Mouse (Mus musculus): ENCODE results near the gene Neu1.
A peak's percentile ranks its signal among the peaks of the same experiment; 100 is the strongest.
"Not testable (repeated sequence)": the region's sequence is repeated elsewhere in the genome, so short reads cannot be mapped to it uniquely, and the experiment has no call there.

Gene Neu1

GRCm38 (mm10) chr17:34948721-34949552 is 17.9 kb downstream of the Neu1 start:
- DNase-seq (ENCODE audit: low read depth, low spot score), result not testable (repeated sequence)

GRCm38 (mm10) chr17:34949553-34949969 is 18.5 kb downstream of the Neu1 start:
- no peak for DNase-seq (ENCODE audit: low read depth, low spot score)

GRCm38 (mm10) chr17:34950514-34951455 is 19.7 kb downstream of the Neu1 start:
- no peak for DNase-seq (ENCODE audit: low read depth, low spot score)

DNA sequence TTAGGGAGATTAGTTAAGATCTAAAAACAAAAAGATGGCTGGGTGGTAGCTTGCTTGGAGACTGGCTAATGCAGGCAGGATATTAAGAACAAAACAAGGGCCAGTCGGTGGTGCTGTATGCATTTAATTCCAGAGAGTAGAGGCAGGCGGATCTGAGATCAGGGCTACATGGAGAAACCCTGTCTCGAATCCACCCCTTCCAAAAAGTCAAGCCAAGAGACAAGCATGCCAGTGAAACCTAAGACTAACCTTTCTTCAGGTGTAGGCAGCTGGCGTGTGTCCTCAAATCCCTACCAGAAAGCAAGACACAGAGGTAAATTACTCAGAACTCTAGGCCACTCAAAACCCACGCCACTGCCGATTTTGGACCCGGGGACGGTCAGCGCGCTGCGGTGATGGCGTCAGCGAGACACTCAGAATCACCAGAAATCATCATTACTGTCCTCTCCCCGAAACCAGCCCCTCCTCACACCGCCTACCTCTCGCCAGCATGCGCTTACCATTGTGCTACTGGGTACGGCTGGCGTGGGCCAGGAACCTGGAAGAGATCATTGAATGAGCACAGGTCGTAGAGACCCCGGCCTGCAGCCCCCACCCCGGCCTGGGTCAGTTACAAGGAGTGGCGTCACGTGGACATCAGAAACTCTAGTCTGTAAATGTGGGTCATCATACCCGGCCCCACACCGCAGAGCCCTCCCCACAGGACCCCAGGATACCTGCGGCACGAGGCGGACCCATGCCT is 20.8 kb downstream of the Neu1 start:
- no peak for DNase-seq (ENCODE audit: low read depth, low spot score)

DNA sequence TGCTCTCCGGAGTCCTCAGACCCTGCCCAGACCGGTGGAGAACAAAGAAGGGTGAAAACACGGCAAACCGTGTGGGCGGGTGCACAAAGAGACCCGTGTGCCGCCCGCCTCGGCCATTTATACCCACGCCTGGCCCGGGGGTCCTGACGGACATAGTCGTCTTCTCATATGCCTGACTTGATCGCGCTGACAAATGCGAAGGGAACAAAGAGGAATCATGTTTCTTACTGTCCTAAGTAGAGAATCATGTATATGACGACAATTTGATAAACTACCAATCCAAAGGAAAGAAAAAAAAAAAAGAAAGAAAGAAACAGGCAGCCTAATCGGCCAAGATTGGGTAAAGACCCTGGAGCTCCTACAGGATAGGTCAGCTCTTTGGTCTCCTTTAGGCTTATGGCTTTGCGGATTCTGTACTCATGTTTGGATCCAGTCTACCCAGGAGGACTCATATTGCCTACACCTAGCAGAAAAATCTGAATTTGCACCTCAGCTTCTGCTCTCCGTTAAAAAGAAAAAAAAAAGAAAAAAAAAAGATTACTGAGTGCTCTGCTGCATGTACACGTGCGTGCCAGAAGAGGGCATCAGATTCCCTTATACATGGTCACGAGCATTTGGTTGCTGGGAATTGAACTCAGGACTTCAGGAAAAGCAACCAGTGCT is 21.5 kb downstream of the Neu1 start:
- peak; percentile 85 for DNase-seq (ENCODE audit: low read depth, low spot score)

DNA sequence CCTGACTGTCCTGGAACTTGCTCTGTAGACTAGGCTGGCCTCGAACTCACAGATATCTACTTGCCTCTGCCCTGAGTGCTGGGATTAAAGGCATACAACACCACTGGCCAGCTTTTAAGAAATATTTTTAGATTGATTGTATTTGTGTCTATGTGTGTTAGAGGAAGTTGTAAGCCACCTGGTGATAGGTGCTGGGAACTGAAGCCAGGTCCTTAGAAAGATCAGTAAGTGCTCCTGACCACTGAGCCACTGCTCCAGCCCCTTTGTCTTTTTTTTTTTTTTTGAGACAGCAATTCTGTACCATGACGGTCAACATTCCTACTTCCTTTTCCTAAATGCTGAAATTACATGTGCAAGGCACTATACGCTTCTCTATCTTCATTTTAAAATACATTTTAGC is 22.2 kb downstream of the Neu1 start:
- DNase-seq (ENCODE audit: low read depth, low spot score), result no peak

DNA sequence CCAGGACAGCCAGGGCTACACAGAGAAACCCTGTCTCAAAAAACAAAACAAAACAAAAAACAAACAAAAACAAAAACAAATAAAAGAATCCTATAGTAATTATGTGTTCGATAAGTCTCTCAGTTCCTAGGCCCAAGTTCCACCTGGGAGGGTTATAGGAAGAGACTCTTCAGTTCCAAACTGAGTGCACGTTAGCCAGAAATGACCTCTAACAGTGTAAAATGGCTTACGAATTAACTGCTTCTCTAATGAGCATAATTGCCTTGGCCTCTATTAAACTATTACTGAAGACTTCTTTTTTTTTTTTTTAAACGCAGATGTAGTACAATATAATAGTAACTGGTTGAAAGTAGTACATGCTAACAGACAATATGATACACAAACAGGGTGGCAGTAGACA is 22.9 kb downstream of the Neu1 start:
- no peak for DNase-seq (ENCODE audit: low read depth, low spot score)

GRCm38 (mm10) chr17:34954831-34955230 is 23.8 kb downstream of the Neu1 start:
- DNase-seq (ENCODE audit: low read depth, low spot score), result no peak

- no peak for DNase-seq (ENCODE audit: low read depth, low spot score)
Measured at GRCm38 (mm10) chr17:34955884-34956283, 24.8 kb downstream of the Neu1 start.

- no peak for DNase-seq (ENCODE audit: low read depth, low spot score)
Measured at GRCm38 (mm10) chr17:34956340-34956739, 25.3 kb downstream of the Neu1 start.

DNA sequence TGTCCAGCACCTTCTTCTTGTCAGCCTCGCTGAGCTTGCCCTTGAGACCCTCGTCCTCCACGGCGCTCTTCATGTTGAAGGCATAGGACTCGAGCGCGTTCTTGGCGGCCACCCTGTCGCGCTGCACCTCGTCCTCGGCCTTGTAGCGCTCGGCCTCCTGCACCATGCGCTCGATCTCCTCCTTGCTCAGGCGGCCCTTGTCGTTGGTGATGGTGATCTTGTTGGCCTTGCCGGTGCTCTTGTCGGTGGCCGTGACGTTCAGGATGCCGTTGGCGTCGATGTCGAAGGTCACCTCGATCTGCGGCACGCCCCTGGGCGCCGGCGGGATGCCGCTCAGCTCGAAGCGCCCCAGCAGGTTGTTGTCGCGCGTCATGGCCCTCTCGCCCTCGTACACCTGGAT is 26.2 kb downstream of the Neu1 start:
- DNase-seq (ENCODE audit: low read depth, low spot score), result not testable (repeated sequence)

- not testable (repeated sequence) for DNase-seq (ENCODE audit: low read depth, low spot score)
Measured at GRCm38 (mm10) chr17:34957966-34958365, 26.9 kb downstream of the Neu1 start.

GRCm38 (mm10) chr17:34958734-34959129 is 27.7 kb downstream of the Neu1 start:
- DNase-seq (ENCODE audit: low read depth, low spot score), result not testable (repeated sequence)

DNA sequence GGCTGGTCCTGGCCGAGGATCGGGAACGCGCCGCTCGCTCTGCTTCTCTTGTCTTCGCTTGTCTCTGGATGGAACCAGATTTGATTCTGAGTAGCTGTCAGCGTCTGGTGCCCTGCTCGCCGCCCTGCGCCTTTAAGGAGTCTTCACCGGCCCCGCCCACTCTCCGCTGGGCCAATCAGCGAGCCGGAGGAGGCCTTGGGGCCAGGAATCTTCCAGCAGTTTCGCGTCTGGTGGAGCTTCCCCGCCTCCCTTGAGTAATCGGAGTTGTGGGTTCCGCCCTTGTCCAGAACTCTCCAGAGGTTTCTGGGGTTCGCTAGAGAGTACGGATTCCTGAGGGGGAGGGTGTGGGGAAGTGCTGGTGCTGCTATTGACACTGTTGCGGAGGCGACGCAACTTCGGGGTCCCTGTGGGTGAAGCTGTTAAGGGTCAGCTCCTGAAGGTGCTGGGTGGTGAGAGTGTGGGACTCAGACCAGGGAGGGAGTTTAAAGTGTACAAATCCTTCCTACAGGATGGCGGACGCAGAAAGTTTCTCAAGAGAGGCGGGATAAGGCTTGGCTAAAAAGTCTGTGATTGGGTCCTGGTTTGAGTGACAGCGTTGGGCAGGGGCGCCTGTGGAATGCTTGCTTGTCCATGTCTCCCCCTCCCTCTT is 28.2 kb downstream of the Neu1 start, which contains the start of gene Hspa1b:
Gene Hspa1b (minus strand): TSS at position 109 of the 649 bp plus-strand sequence.
- peak; percentile 76 for DNase-seq (ENCODE audit: low read depth, low spot score)

DNA sequence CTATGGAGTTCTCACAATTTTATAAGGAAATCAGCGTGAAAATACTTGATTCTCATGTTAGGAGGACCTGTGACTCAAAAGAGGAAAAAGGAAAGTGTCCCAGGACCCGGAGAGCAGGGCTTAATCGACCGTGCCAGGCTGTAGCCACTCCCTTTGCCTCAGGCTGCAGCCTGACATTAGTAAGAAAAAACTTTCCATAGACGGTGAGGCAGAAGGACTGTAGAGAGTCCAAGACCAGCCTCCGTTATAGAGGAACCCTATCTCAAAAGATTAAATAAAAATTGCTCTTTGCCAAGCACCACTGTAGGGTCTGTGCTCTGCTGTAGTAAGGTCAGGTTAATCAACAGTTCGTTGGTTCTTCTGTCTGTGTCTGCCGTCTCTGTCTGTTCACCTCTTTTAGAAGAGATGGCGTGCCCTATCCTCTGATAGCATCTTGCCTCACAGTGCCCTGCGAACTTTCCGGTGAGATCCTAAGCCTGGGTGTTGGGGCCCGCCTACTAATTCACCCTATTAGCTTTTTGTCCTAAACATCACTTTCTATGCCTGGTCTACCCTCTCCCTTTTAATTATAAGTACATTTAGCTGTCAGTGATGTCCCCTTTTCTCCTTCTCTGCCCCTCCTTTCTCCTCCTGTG is 28.9 kb downstream of the Neu1 start:
- DNase-seq (ENCODE audit: low read depth, low spot score), result no peak

DNA sequence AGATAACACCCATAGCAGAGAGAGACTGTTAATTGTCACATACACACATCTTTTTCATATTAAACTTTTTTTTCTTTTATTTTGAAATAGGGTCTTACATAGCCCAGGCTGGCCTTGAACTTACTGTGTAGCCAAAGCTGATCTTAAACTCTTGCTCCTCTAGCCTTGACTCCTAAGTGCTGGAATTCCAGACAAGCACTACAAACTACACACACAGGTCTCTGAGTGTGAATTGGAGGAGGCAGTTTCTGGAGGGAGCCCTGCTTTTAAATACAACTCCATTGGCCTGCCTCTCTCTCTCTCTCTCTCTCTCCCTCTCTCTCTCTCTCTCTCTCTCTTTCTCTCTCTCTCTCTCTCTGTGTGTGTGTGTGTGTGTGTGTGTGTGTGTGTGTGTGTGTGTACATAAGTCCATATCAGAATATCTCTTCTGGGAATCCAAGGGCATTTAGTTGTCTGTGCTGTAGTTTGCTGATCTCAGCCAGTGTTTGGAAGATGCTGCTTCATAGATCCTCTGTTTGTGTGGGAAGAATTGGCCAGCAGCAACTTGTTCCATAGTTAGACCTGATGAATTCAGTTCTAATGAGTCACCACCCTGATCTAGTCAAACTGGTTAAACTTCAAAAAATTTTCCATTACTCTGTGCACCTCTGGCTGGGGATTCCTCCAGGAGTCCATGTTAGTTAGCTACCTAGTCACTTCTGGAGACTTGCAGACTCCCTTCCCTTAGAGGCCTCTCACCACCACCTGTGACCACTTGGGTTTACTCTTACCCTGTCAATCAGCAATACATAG is 29.8 kb downstream of the Neu1 start:
- DNase-seq (ENCODE audit: low read depth, low spot score), result no peak

DNA sequence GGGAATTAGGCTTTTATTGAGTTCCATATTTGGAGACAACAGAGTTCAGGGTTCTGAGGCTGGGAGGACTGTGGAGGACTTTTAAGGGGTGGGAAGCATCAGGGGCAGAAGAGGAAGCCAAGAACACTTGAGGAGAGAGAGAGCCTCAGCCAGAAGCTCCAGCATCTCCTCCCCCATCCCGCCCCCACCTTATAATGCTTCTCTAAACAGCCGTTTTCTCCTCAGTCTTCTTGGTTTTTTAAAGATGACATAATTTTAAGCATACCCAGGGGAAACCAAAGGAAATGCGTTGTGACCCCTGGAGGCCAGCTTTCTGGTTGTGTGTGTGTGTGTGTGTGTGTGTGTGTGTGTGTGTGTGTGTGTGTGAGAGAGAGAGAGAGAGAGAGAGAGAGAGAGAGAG is 31.1 kb downstream of the Neu1 start:
- no peak for DNase-seq (ENCODE audit: low read depth, low spot score)

DNA sequence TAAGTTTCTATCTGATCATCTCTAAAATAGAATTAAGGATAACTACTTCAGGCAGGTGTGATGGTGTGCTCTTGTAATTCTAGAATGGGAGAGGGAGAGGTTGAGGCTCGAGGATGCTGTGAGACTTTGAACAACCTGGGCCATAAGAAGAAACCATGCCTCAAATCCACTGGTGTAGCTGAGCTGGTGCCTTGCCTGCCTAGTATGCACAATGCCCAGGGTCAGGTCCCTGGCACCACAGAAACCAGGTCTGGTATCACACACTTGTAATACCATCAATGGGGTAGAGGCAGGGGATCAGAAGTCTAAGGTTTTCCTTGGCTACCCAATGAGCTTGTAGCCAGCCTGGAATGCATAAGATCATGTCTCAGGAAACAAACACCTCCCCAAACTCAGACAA is 31.8 kb downstream of the Neu1 start:
- no peak for DNase-seq (ENCODE audit: low read depth, low spot score)

DNA sequence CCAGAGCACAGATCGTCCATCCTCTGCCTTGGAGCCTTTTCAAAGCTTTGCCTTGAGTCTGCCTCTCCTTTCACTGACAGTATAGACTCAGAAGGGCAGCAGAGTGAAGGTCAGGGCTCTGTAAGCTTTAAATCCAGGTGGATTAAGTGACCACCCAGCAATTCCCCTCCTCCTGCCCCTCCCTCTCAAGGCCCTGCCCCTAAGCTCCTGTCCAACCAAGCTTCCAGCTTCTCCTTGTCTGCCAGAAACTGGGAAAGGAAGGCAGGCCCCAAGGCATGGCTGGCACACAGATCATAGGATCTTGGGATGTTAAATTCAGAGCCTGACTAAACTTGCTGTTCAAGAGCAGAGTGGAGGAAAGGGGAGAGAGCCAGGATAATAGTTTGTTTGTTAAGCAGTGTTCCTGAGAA is 33.6 kb downstream of the Neu1 start:
- DNase-seq (ENCODE audit: low read depth, low spot score), result no peak
